Mouse (Mus musculus) heart, embryonic 14.5 days (tissue): ENCODE results near the gene Efna2. TPM values are rescaled to one million over a fixed set of nuclear protein-coding genes. Genes with fewer than 3 reads are reported as not detected.

ENCODE experiments used
- ATAC-seq: fragments of 200-750 bp; cut with Nextera tagmentation; 2 replicates; pipeline ENCODE4 v1.8.0; 2017; ENCODE audit warnings: low read depth, moderate TSS enrichment; ENCODE audit not compliant: insufficient number of reproducible peaks, insufficient read depth, low FRiP score
- H3K27ac ChIP-seq, 2 experiments: fragments of 200-500 bp in 1 of 2; fragments of 300-500 bp in 1 of 2; sonication (generic) in 1 of 2; replicated peaks in 1 of 2; 2 replicates each; pipeline ENCODE4 v1.5.1; 2012 to 2014; ENCODE audit warnings: low read depth in 2 of 2, low read length in 2 of 2, control low read depth in 1 of 2, mild to moderate bottlenecking in 1 of 2, mixed read lengths in 1 of 2; ENCODE audit not compliant: control insufficient read depth in 1 of 2, insufficient read depth in 1 of 2
- H3K27me3 ChIP-seq: fragments of 300-500 bp; sonication (generic); 2 replicates; pipeline ENCODE4 v1.6.1; 2014; ENCODE audit warnings: mild to moderate bottlenecking, low read length, control low read depth; ENCODE audit not compliant: control insufficient read depth, insufficient read depth
- H3K36me3 ChIP-seq: fragments of 300-500 bp; sonication (generic); 2 replicates; pipeline ENCODE4 v1.6.1; 2014; ENCODE audit warnings: mild to moderate bottlenecking, control low read depth, low read length, mixed read lengths; ENCODE audit not compliant: control insufficient read depth, insufficient read depth
- H3K4me1 ChIP-seq, 2 experiments: fragments of 200-500 bp in 1 of 2; fragments of 300-500 bp in 1 of 2; sonication (generic) in 1 of 2; 2 replicates each; pipeline ENCODE4 v1.6.1; 2012 to 2014; ENCODE audit warnings: low read length in 2 of 2, control low read depth in 1 of 2, mixed read lengths in 1 of 2; ENCODE audit not compliant: control insufficient read depth in 2 of 2, insufficient read depth in 2 of 2
- H3K4me2 ChIP-seq: fragments of 300-500 bp; sonication (generic); 2 replicates; pipeline ENCODE4 v1.6.1; 2014; ENCODE audit warnings: mild to moderate bottlenecking, low read length
- H3K4me3 ChIP-seq, 2 experiments: fragments of 200-500 bp in 1 of 2; fragments of 300-500 bp in 1 of 2; sonication (generic) in 1 of 2; 2 replicates each; pipeline ENCODE4 v1.5.1; 2012 to 2014; ENCODE audit warnings: low read length in 2 of 2, mild to moderate bottlenecking in 2 of 2, control low read depth in 1 of 2, low read depth in 1 of 2, moderate library complexity in 1 of 2; ENCODE audit not compliant: control insufficient read depth in 1 of 2, insufficient read depth in 1 of 2
- H3K9ac ChIP-seq: fragments of 300-500 bp; sonication (generic); 2 replicates; pipeline ENCODE4 v1.6.1; 2014; ENCODE audit warnings: mild to moderate bottlenecking, low read length
- H3K9me3 ChIP-seq: fragments of 300-500 bp; sonication (generic); 2 replicates; pipeline ENCODE4 v1.6.1; 2016; ENCODE audit warnings: low read length, control low read depth; ENCODE audit not compliant: control insufficient read depth
- WGBS: fragments of 180-500 bp; shearing (Covaris S2); extraction: QIAGEN DNeasy Blood & Tissue Kit; methylation state at CpG from one replicate; pipeline ENCODE4 v1.1.7; 2014; 5-methylcytosine and 5-hydroxymethylcytosine counted together
- polyA plus RNA-seq: library from polyadenylated mRNA; unstranded; fragments of >200 nt; fragmentation: Nextera tagmentation; extraction: Ambion mirVana; gene quantifications from 2 replicates; pipeline ENCODE4 v1.2.1, GENCODE M21; 2014

Gene Efna2
- polyA plus RNA-seq, 1 experiment from 2014 or later: 10.1 TPM

DNA sequence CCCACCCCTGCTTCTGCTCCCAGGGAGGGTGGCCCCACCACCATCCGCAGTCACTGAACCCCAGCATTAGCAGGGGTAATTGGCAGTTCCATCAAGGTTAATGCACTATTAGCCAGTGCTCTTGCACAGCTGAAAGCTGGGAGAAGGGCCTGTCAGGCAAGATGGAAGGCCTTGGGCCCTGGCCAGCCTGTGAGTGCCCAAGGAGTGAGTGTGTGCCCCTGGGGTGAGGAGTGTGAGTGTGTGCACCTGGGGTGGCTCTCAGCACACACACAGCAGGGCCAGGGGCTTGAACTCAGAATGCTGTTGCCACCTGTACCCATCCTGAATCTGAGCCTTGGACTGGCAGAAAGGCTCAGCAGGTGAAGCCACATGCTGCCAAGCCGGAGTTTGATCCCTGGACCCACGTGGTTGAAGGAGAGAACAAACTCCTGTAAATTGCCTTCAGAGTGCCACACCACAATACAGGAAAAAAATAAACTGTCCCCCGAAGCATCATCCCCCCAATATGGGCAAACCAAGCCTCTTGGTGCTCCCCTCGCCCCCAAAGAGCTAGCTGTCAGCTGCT lies 2.9 kb upstream of the Efna2 start:
- no peak overlapping the region for H3K9ac ChIP-seq
- peaks cover 25 to 28% of the 10 kb centered on the region in 2 experiments for H3K4me1 ChIP-seq
- H3K27ac ChIP-seq: no peak overlapping the region
- no peak overlapping the region for H3K4me2 ChIP-seq
- no peak overlapping the region for H3K4me3 ChIP-seq
- no peak for ATAC-seq
- WGBS: 79% methylated on average over 5 of the region's 5 CpGs
- H3K27me3 ChIP-seq: 0 out of 2 replicates have a peak, but pooled peaks cover 3% of the 10 kb centered on the region
- no peaks in the 10 kb centered on the region for H3K9me3 ChIP-seq
- H3K36me3 ChIP-seq: peaks cover 11% of the 10 kb centered on the region

DNA sequence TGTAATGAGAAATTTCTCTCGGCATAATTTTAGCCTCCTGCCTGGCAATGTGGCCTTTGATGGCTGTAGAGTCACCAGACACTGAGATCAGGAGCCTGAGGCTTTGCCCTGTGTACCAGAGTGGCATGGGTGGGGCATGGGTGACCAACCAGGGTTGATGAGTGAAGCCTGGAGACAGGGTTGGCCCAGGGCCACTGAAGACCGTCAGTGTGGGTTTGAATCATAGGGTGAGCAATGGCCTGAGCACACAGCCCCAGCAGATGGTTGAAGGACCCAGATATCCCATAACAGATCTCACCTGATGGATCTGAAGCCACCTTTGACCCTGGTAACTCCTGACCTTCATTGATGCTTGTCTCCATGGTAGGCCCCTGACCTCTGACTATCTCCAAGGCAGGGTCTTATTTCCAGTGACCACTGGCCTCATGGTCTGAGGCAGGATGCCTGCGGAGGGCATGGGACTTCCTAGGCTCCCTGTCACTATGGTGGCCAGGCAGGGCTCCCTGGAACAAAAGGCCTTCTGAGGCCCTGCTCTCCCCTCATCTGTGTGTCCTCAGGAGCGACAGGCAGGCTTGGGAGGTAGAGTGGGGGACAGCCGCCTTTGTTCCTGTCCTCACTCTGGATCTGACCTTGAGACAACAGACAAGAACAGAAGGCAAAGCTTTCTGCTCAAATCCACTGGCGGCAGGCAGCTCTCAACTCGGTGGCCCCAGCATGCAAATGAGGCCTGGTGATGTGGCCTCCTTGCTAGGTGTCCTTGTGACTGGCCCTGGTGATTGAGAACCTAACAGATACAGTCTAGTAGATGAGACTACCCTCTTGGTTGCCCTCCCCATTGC lies 1.6 kb upstream of the Efna2 start:
- no peak overlapping the region for H3K4me2 ChIP-seq
- no peaks in the 10 kb centered on the region; the same call in 1 of the 2 replicates for H3K36me3 ChIP-seq
- peak overlapping the region; percentile 36; the same call in 1 of the 2 replicates for H3K9ac ChIP-seq
- 0 out of 2 replicates have a peak, but pooled peaks cover 3% of the 10 kb centered on the region for H3K27me3 ChIP-seq
- 45% methylated on average over 7 of the region's 7 CpGs for WGBS
- peak overlapping the region; percentile 30 to 55 for H3K27ac ChIP-seq
- no peaks in the 10 kb centered on the region for H3K9me3 ChIP-seq
- H3K4me3 ChIP-seq: no peak overlapping the region
- ATAC-seq: no peak
- H3K4me1 ChIP-seq: peaks cover 17 to 21% of the 10 kb centered on the region in 2 experiments

DNA sequence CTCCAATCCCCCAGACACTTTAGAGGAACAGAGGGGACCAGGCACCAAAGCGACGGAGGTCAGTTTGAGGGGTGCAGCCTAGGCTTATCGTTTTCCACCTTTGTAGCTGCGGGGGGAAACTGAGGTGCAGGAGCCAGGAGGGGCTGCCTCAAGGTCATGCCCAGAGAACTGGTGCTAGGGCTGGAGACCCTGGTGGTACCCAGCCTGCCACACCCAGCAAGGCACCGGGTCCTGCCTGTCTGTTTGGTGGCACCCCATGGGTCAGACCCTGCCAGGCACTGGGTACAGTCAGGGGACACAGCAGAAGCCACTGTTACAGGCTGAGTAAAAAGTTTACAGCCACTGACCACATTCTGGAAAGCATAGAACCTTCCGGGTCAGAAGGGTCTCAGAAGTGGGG lies 1.0 kb downstream of the Efna2 start:
- Histone ChIP-seq H3K9me3 (no peaks in the 10 kb centered on the region), H3K4me2 (peak overlapping the region; percentile 73), H3K27ac (no peak overlapping the region), H3K4me1 (peaks cover 12 to 19% of the 10 kb centered on the region in 2 experiments), H3K27me3 (0 out of 2 replicates have a peak, but pooled peaks cover 3% of the 10 kb centered on the region), H3K9ac (peak overlapping the region; percentile 85), H3K4me3 (peak overlapping the region; percentile 58 to 82), H3K36me3 (no peaks in the 10 kb centered on the region)
- 53% methylated on average over 6 of the region's 6 CpGs for WGBS
- ATAC-seq: no peak

DNA sequence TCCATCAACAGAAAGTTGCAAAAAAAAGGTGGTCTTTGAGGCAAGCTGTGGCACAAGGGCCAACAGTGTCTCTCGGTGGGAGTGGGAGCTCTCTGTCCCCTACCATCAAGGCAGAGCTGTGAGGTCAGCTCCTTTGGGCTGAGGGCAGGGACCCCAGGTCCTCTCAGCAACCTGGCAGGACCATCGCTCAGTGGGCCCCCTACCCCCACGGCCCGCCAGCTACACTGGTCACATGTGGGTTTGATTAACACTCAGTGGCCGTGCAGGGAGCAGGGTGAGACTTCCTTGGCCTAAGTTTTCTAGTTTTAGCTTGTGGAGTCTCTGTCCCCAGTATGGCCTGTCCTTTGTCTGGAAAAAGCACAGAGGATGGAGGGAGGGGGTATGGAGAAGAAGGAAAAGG lies 1.5 kb downstream of the Efna2 start:
- no peak for ATAC-seq
- H3K27ac ChIP-seq: no peak overlapping the region
- H3K4me1 ChIP-seq: peaks cover 12 to 19% of the 10 kb centered on the region in 2 experiments
- no peak overlapping the region for H3K9ac ChIP-seq
- H3K27me3 ChIP-seq: 0 out of 2 replicates have a peak, but pooled peaks cover 3% of the 10 kb centered on the region
- no peak overlapping the region for H3K4me3 ChIP-seq
- H3K4me2 ChIP-seq: peak overlapping the region; percentile 73
- no peaks in the 10 kb centered on the region for H3K36me3 ChIP-seq
- no peaks in the 10 kb centered on the region for H3K9me3 ChIP-seq
- WGBS: 59% methylated on average over 5 of the region's 5 CpGs

DNA sequence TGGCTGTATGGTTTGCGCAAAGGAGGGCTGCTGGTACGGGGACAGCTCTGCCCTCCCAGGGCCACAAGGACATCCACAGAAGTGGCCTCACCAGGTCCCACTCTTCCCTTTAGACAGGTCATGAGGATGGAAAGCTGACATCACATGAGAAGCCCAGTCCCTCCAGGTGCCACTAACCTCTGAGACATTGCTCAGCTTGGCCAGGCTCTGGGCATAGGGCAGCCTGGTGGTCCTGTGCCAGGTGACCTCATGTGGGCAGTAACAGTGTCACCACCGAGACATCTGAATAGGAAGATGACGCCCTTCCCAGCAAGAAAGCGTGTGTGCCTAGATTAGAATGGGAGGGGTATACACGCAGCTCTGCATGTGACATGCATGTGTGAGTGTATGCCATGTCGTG lies 3.3 kb downstream of the Efna2 start:
- no peak for ATAC-seq
- Histone ChIP-seq H3K27me3 (0 out of 2 replicates have a peak, but pooled peaks cover 7% of the 10 kb centered on the region), H3K9ac (no peak overlapping the region), H3K27ac (no peak overlapping the region), H3K4me3 (no peak overlapping the region), H3K9me3 (no peaks in the 10 kb centered on the region), H3K4me2 (no peak overlapping the region), H3K36me3 (0 out of 2 replicates have a peak, but pooled peaks cover under 1% of the 10 kb centered on the region), H3K4me1 (peaks cover 13 to 19% of the 10 kb centered on the region in 2 experiments)
- 92% methylated on average over 7 of the region's 7 CpGs for WGBS

DNA sequence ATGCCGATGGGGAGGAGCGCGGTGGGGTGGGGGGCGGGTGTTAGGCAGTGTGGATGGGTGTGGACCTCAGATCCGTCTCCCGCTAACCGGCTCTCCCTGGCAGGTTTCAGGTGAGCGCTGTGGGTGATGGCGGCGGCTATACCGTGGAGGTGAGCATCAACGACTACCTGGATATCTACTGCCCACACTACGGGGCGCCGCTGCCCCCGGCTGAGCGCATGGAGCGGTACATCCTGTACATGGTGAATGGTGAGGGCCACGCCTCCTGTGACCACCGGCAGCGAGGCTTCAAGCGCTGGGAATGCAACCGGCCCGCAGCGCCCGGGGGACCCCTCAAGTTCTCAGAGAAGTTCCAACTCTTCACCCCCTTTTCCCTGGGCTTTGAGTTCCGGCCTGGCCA lies 7.4 kb downstream of the Efna2 start:
- no peaks in the 10 kb centered on the region for H3K9me3 ChIP-seq
- no peak for ATAC-seq
- H3K36me3 ChIP-seq: peaks cover 14% of the 10 kb centered on the region; the same call in 1 of the 2 replicates
- peaks cover 0 to 16% of the 10 kb centered on the region in 2 experiments; a peak in 2 of 4 replicates for H3K4me1 ChIP-seq
- H3K27ac ChIP-seq: no peak overlapping the region
- 44% methylated on average over 27 of the region's 27 CpGs for WGBS
- H3K9ac ChIP-seq: no peak overlapping the region
- no peak overlapping the region for H3K4me3 ChIP-seq
- H3K27me3 ChIP-seq: peaks cover 31% of the 10 kb centered on the region
- no peak overlapping the region for H3K4me2 ChIP-seq

DNA sequence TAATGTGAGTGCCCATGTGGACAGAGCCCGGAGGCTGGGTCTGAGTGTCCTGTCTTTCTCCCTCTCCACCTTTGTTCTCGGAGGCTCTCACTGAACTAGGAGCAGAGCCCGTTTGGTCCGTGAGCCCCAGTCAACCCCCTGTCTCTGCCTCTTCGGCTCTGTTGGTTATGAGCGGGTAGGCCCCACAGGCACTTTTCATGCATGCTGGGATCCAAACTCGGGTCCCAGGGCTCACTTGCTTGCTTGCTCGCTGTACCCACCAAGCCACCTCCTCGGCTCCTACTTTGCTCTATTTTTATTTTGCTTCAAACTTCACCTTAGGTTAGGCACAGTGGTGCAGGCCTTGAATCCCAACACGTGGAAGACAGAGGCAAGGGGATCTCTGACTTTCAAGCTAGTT lies 8.5 kb downstream of the Efna2 start:
- Histone ChIP-seq H3K36me3 (peaks cover 14% of the 10 kb centered on the region; the same call in 1 of the 2 replicates), H3K27me3 (peaks cover 42% of the 10 kb centered on the region), H3K9ac (no peak overlapping the region), H3K4me3 (no peak overlapping the region), H3K9me3 (no peaks in the 10 kb centered on the region), H3K4me2 (no peak overlapping the region), H3K27ac (no peak overlapping the region), H3K4me1 (peaks cover 0 to 16% of the 10 kb centered on the region in 2 experiments; a peak in 2 of 4 replicates)
- 91% methylated on average over 10 of the region's 10 CpGs for WGBS
- no peak for ATAC-seq
